Mouse (Mus musculus) left cerebral cortex, adult 2 months (tissue): ENCODE measurements around the gene Sort1. TPM values are rescaled to one million over a fixed set of nuclear protein-coding genes. Genes with fewer than 3 reads are reported as not detected.

ENCODE experiments used
- DNase-seq, 2 experiments: peaks; one replicate each; pipeline ENCODE4 v3.0.0; 2021 to 2022; ENCODE audit warnings: low spot score in 2 of 2, mixed read lengths in 1 of 2; ENCODE audit errors: extremely low spot score in 1 of 2
- H3K27ac ChIP-seq: fragments of 200-600 bp; 2 replicates; pipeline ENCODE4 v1.8.1; 2022
- H3K4me3 ChIP-seq: fragments of 200-600 bp; 2 replicates; pipeline ENCODE4 v1.8.1; 2022
- CTCF ChIP-seq: fragments of 200-600 bp; IDR thresholded peaks from 2 replicates; pipeline ENCODE4 v1.8.1; 2022; ENCODE audit warnings: antibody characterized with exemption, mild to moderate bottlenecking, moderate library complexity
- intact Hi-C: fragments of 180-260 bp; cut with DNase I; formaldehyde crosslinking; loops from one replicate; pipeline ENCODE4 v1.15.1; 2025
- total RNA-seq, 2 experiments: library from RNA; stranded (reverse); gene quantifications; 2 replicates each; pipeline ENCODE4 v1.2.3; 2021

Sort1 gene
- total RNA-seq, 2 experiments from 2014 or later: 310 to 316 TPM

DNA sequence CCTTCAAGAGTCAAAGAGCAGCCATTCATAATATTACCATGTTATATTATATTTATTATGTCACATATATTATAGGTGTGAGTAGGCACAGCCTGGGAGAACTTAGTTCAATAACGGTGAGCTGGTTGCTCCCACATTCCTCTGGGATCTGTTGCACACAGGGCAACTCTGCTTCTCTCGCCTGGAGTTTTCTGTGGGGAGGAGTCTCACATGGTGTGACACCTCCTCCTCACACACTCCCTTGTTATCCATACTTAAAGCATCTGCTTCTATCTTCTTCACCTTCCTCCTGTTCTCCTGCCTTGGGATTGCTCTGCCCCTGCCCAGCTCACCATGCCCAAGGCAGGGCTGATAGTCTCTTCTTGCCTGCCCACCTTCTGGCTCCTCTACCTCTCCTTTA, 57.2 kb downstream of the Sort1 start:
- no peak for TF ChIP-seq CTCF
- DNase-seq: no peak

DNA sequence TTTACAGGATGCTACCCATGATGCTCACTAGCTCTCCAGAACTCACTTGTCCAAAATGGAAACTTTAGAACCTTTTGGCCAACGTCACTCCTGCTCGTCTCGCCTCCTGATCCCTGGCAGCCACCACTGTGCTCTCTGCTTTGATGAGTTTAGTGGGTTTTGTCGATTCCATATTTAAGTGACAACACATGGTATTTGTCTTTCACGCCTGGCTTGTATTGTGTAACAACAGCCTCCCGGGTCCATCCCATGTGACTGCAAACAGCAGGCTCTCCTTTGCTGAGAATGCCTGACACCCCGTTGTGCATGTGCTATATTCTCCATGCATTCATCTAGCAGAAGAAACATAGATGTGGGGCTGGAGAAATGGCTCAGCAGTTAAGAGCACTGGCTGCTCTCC, 58.3 kb downstream of the Sort1 start:
- intact Hi-C loops: loop anchor here (5.0 kb wide), 1 partner anchor 60 kb away; the partner anchor contains the start of gene Sort1
- Histone ChIP-seq H3K27ac (no peak overlapping the region), H3K4me3 (no peak overlapping the region)
- no peak for DNase-seq
- no peak for TF ChIP-seq CTCF

More for the DNA sequence above, 57.2 kb downstream of the Sort1 start:
- Histone ChIP-seq H3K27ac (no peak overlapping the region), H3K4me3 (no peak overlapping the region)
- intact Hi-C loops: loop anchor here (5.0 kb wide), 1 partner anchor 59 kb away; the partner anchor contains the start of gene Sort1

DNA sequence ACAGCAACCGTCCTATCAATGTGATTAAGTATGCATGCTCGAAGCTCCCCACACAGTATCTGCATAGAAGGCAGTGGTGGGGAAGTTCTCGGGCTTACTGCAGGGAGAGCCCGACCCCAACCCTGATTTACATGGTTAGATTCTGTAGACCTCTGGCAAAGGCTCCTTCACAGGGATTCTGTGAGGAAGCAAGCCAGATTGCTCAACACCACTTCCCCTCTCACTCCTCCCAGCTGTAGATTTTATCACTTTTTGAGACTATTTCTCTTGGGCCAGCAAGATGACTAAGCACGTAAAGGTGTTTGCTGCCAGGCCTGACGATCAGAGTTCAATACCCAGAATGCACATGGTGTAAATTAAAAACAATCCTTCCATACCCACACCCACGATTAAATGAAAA, 62.0 kb downstream of the Sort1 start:
- Histone ChIP-seq H3K4me3 (no peak overlapping the region), H3K27ac (no peak overlapping the region)
- no peak for TF ChIP-seq CTCF
- DNase-seq: no peak
- intact Hi-C loops: no loop called here

DNA sequence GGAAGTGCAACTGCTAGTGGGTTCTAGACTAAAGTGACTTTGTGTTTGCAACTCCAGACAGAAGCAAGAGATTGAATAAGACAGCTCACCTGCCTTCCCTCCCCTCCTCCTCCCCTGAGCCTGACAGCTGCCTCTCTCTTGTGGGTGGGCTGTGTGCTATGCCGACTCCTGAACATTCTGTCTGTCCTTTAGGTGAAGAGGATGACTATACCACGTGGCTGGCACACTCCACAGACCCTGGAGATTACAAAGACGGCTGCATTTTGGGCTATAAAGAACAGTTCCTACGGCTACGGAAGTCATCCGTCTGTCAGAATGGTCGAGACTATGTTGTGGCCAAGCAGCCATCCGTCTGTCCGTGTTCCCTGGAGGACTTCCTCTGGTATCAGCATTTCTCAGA, 64.5 kb downstream of the Sort1 start:
- intact Hi-C loops: no loop called here
- no peak for DNase-seq
- H3K27ac ChIP-seq: peak overlapping the region; percentile 17; the same call in 1 of the 2 replicates
- TF ChIP-seq CTCF: no peak
- H3K4me3 ChIP-seq: no peak overlapping the region

DNA sequence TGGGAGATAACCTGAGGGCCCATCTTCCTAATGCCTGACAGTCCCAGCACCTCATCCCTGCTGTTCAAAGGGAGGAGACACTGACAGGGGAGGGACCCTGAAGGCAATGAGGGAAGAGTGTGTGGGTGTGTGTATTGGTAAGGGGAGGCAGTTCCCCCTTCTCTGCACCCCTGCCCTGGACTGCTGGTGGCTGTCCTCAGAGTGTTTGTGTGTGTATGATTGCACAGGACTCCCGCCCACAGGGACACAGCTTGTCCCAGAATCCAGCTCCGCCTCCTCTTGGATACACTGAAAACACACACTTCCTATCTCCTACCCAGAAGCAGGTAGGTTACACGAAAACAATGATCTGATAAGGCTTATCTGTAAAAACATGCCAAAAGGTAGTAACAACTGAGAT, 71.4 kb downstream of the Sort1 start:
- no peak for TF ChIP-seq CTCF
- Histone ChIP-seq H3K4me3 (no peak overlapping the region), H3K27ac (peak overlapping the region; percentile 69)
- intact Hi-C loops: loop anchor here (1.0 kb wide), 1 partner anchor 24 kb away; no protein-coding TSS in a partner anchor
- DNase-seq: no peak

DNA sequence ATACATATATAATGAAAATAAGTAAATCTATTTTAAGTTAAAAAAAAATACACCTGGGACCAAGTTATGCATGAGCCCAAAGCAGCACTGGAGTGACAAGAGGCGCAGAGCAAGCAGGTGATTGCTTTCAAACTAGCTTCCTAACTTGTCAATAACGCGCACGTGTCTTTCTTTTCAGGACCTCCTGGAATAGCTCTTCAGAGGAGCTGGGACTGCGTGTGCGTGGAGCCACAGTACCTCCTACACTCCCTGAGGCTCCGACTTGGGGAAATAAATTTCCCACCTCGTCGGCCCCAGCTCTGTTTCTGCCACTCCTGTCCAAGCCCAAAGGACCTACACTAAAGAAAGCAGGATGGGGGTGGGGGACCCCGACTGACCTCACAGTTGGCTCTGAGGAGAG, 73.2 kb downstream of the Sort1 start:
- Histone ChIP-seq H3K27ac (peak overlapping the region; percentile 69), H3K4me3 (no peak overlapping the region)
- no peak for DNase-seq
- intact Hi-C loops: loop anchor here (2.0 kb wide), 1 partner anchor 74 kb away; no protein-coding TSS in a partner anchor
- TF ChIP-seq CTCF: no peak

DNA sequence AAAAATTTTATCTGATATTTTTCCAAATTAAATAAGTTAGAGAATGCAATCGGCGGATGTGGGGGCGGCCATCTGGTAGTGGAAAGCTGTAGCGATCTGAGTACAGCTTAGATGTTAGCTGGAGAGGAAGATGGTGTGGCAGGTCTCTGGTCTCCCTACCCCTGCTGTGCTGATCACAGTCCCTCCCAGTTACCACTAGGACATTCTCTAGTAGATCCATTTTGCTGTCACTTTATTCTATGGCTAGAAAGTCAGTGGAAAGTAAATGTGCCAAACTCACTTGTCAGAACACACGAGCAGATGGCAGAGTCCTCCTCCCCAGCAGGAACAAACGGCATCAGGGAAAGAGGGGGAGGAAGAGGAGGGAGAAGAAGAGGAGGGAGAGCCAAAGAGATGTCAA, 74.6 kb downstream of the Sort1 start:
- intact Hi-C loops: loop anchor here (2.0 kb wide), 1 partner anchor 24 kb away; the partner anchor contains the start of gene Psrc1
- Histone ChIP-seq H3K27ac (peak overlapping the region; percentile 69), H3K4me3 (no peak overlapping the region)

DNA sequence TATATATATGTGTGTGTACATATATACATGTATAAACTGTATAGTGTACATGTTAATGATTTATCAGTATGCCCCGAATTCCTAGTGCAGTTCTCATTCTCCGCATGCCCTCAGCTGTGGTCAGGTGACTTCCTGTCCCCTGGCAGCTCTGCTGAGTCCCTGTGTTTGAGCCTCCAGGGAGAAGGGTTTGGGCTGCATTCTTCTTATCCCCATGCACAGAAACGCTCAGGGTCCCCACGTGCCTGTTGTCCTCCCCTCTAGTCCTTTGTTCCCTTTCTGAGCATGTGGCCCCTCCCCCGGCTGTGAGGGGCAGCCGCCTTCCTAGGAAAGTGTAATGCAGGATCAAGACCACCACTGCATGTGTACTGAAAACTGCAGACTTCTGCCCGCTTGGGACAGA, 77.0 kb downstream of the Sort1 start:
- intact Hi-C loops: no loop called here
- no peak for TF ChIP-seq CTCF
- peak overlapping the region; percentile 91; the same call in 1 of the 2 replicates for H3K27ac ChIP-seq
- no peak overlapping the region for H3K4me3 ChIP-seq
- DNase-seq: no peak

More for the DNA sequence above, 74.6 kb downstream of the Sort1 start:
- no peak for TF ChIP-seq CTCF
- peak; percentile 40 to 54 for DNase-seq

DNA sequence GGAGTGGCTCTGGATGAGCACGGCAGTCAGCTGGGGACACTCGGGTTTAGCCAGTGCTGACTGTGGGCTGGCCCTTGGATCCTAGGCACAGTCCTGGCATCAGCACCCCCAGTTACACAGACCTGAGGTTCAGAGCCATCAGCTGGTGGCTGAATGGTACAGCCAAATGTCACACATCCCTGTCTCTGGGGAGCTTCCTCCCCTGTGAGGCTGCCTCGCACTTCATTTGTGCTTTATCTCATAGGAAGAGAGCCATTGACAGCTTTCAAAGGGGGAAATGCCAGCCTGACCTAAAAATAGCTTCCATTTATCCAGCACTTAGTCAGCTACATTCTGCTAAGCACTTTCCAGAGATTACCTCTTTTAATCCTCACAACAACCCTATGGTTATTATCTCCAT, 79.7 kb downstream of the Sort1 start:
- no peak for TF ChIP-seq CTCF
- Histone ChIP-seq H3K27ac (peak overlapping the region; percentile 48; the same call in 1 of the 2 replicates), H3K4me3 (no peak overlapping the region)
- intact Hi-C loops: no loop called here
- DNase-seq: no peak

DNA sequence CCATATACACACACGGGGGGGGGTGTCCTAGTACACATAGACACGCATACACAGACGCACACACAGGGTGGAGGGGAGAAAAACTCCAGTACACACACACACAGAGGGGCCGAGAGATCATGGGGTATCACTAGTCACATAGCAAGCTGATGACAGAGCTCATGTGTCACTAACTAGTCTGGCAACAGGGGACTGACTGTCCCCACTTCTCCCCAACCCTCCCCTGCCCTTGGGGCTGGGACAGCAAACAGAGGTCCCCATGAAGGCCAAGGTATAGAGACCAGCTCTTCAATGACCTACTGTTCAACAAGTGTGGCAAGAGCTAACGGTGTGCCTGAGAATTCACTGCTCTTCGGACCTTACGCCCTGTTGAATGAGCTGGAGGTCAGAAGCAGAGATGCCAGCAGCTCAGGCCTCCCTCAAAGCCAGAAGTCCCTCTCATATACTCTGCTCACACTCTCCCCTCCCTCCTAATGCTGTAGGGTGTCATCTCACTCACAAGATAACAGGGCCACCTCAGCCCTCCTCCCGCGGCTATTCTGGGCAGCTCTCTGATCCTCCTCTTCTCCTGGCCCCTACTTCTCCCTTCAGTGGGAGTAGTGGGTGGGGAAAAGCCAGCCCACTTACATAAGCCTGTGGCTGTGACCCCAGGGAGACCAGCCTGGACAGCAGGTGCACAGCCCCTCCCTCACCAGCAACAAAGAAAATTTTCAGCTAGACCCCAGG, 80.6 kb downstream of the Sort1 start, which contains the start of gene Mybphl:
Gene Mybphl (plus strand): TSS at position 642 of the 726 bp plus-strand sequence.
- peak within 1 kb of the TSS; percentile 48; the same call in 1 of the 2 replicates for H3K27ac ChIP-seq
- no peak for TF ChIP-seq CTCF
- H3K4me3 ChIP-seq: no peak within 1 kb of the TSS
- no peak for DNase-seq
- intact Hi-C loops: no loop called here

DNA sequence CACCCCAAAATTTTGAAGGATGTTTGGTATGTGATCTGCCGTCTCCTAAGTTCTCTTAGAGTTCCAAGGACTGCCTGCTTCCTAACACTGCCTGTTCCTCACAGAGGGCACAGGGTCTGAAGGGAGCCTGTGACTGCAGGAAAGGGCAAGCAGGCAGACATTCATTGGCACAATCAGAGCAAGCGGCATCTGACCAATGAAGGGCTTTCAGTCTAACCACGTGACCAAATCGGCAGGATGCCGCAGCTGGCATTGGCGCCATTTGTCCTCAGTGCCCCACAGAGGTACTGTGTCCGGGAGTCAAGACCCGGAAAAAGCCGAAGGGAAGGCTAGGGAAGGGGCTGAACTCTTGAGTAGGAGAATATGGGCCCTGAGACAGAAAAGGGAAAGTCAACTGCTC, 83.3 kb downstream of the Sort1 start:
- Histone ChIP-seq H3K4me3 (no peak overlapping the region), H3K27ac (no peak overlapping the region)
- DNase-seq: no peak
- TF ChIP-seq CTCF: no peak; the same call in 1 of the 2 replicates
- intact Hi-C loops: no loop called here

DNA sequence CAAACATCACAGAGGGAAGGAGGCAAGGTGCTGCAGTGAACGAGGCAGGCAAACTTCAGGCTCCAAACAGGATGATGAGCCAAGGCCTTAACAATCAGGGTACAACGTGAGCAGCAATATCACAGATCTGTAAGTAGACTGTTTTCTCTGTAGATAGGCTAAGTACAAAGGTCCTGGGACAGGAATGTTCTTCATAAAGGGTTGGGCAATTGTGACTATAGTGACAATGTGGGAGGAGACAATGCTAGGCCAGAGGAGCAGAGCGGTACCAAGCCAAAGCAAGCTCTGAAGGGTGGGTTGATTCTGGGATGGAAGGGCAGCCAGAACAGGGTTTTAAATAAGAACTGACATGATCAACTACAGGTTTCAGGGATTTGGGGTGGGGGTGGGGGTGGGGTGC, 83.9 kb downstream of the Sort1 start:
- no peak for TF ChIP-seq CTCF
- no peak overlapping the region for H3K4me3 ChIP-seq
- intact Hi-C loops: no loop called here
- H3K27ac ChIP-seq: no peak overlapping the region
- no peak for DNase-seq

DNA sequence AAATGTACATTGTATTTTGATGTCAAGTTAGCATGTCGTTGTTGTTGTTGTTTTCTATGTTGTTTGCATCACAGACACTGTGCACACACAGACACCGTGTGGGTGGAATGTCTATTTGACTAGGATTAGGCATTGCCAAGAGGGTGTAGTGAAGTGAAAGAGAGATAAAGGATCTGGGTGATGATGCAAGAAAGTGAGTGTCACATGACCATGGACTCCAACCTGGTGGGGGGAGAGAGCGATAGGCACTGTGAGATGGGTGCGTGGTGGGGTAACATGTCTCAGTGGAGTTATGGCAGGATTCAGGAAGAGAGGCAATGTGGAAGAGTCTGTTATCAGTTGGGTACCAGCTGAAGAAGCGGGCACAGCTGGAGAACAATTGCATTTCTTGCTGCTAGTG, 84.8 kb downstream of the Sort1 start:
- intact Hi-C loops: no loop called here
- H3K4me3 ChIP-seq: no peak overlapping the region
- no peak overlapping the region for H3K27ac ChIP-seq
- no peak for TF ChIP-seq CTCF
- no peak for DNase-seq
